Mouse (Mus musculus): ENCODE results near the gene Dlx3.

DNA sequence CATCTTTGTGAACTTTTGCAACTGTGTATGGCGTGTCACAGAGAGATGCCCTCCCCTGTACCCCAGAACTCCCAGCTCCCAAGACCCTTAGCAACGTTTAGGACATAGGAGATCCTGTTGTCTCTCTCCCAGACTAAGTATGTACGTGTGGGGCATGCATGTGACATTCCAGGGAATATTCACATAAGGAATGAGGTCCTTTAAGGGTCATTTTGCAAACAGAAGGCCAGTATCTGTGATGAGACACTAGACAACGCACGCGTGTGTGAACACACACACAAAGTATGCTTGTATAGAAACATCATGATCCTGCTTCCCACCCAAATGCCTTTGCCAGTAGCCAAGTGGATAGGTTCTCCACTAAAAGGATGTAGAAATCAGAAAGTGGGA lies 2.2 kb downstream of the Dlx3 start:
- TF ChIP-seq POLR2A (IDR thresholded peaks at IDR 0.05; ENCODE audit: extremely low read depth, insufficient read depth, low read length) (no peak), CTCF (IDR thresholded peaks at IDR 0.05; ENCODE audit: extremely low read depth, insufficient read depth, low read length) (no peak)
